ENCODE assay signal across 13 mouse cellular contexts in genomic region chr4:139703468-139703867, GRCm38 (mm10). TPM values are rescaled to one million over a fixed set of nuclear protein-coding genes. Genes with fewer than 3 reads are reported as not detected.
A peak's percentile ranks its signal among the peaks of the same experiment; 100 is the strongest.
DNase-seq lines count a peak whose midpoint lies in the region; ATAC-seq and TF ChIP-seq lines count a peak whose summit lies in the region.
"Had no signal": no experiment of that assay in that cellular context is flagged by ENCODE, and none has a peak within 500 bp of the region (broad histone marks: within the 10 kb centered on the region; RNA-seq: fewer than 3 reads in every experiment).

No protein-coding gene starts in this region.

- no peak for TF ChIP-seq POLR2A in spleen, adult 2 months (IDR thresholded peaks at IDR 0.05; ENCODE audit: low read depth, low read length)

- TF ChIP-seq CTCF in intestine, postnatal 0 days (IDR thresholded peaks at IDR 0.05; ENCODE audit: low read depth) = peak; percentile 49
- TF ChIP-seq CTCF in spleen, adult 2 months (IDR thresholded peaks at IDR 0.05; ENCODE audit: extremely low read depth, insufficient read depth, insufficient read length, insufficient replicate concordance) = peak; percentile 3; the same call in 1 of the 2 replicates

- no peak overlapping the region for H3K4me2 ChIP-seq in intestine, postnatal 0 days (replicated peaks; ENCODE audit: low read depth)
- H3K4me2 ChIP-seq in intestine, embryonic 16.5 days (ENCODE audit: low read depth, low read length) = no peak overlapping the region
- no peak overlapping the region for H3K4me2 ChIP-seq in forebrain, embryonic 15.5 days (replicated peaks)
- H3K4me2 ChIP-seq: heart, embryonic 11.5 days; hindbrain, embryonic 15.5 days had no signal

- no peaks in the 10 kb centered on the region for H3K4me1 ChIP-seq in intestine, postnatal 0 days (replicated peaks; ENCODE audit: control insufficient read depth, insufficient read depth, low read length)
- no peaks in the 10 kb centered on the region for H3K4me1 ChIP-seq in intestine, embryonic 16.5 days (ENCODE audit: control insufficient read depth, insufficient read depth, low read length)
- no peaks in the 10 kb centered on the region for H3K4me1 ChIP-seq in spleen, adult 2 months (ENCODE audit: control insufficient read depth, insufficient read depth, insufficient read length)
- H3K4me1 ChIP-seq in forebrain, embryonic 15.5 days = no peaks in the 10 kb centered on the region
- H3K4me1 ChIP-seq: hindbrain, embryonic 15.5 days had no signal

- DNase-seq in spleen, adult 2 months (ENCODE audit: low read depth in 1 of 2, low spot score in 2 of 2) = no peak
- no peak for DNase-seq in spleen, postnatal 14 days (ENCODE audit: low spot score in 2 of 2)
- DNase-seq in NIH3T3 (ENCODE audit: low read depth) = peak; percentile 5
- peak; percentile 3 for DNase-seq in thymus, postnatal 25 days
- DNase-seq in adrenal gland, postnatal 25 days = no peak
- DNase-seq: cerebellum, postnatal 36 days; kidney, postnatal 14 days had no signal

- H3K9ac ChIP-seq in intestine, postnatal 0 days (ENCODE audit: low read depth, low read length) = no peak overlapping the region
- H3K9ac ChIP-seq in intestine, embryonic 16.5 days (ENCODE audit: low read depth, low read length) = no peak overlapping the region
- no peak overlapping the region for H3K9ac ChIP-seq in forebrain, embryonic 15.5 days (replicated peaks)
- H3K9ac ChIP-seq: hindbrain, embryonic 15.5 days had no signal

- 79% methylated on average over 11 of the region's 11 CpGs for WGBS in intestine, postnatal 0 days
- WGBS in intestine, embryonic 16.5 days = 82% methylated on average over 11 of the region's 11 CpGs
- 79% methylated on average over 11 of the region's 11 CpGs for WGBS in spleen, adult 2 months
- 80% methylated on average over 11 of the region's 11 CpGs for whole genome bisulfite sequencing in forebrain, embryonic 15.5 days

- no peaks in the 10 kb centered on the region for H3K27me3 ChIP-seq in intestine, postnatal 0 days (replicated peaks; ENCODE audit: control insufficient read depth, insufficient read depth, low read length)
- H3K27me3 ChIP-seq in intestine, embryonic 16.5 days (replicated peaks; ENCODE audit: control insufficient read depth, insufficient read depth, low read length) = no peaks in the 10 kb centered on the region
- H3K27me3 ChIP-seq in spleen, adult 2 months (ENCODE audit: control insufficient read depth, insufficient read depth, low read length) = no peaks in the 10 kb centered on the region
- no peaks in the 10 kb centered on the region for H3K27me3 ChIP-seq in forebrain, embryonic 15.5 days
- H3K27me3 ChIP-seq: hindbrain, embryonic 15.5 days had no signal

- ATAC-seq in intestine, postnatal 0 days = no peak
- no peak for ATAC-seq in intestine, embryonic 16.5 days
- no peak for ATAC-seq in forebrain, embryonic 15.5 days (replicated peaks)

- H3K27ac ChIP-seq in intestine, postnatal 0 days (ENCODE audit: low read depth, low read length) = no peak overlapping the region
- no peak overlapping the region for H3K27ac ChIP-seq in intestine, embryonic 16.5 days (ENCODE audit: low read length)
- no peak overlapping the region for H3K27ac ChIP-seq in spleen, adult 2 months (ENCODE audit: insufficient read depth, low read length)
- H3K27ac ChIP-seq in forebrain, embryonic 15.5 days (replicated peaks) = no peak overlapping the region
- H3K27ac ChIP-seq: hindbrain, embryonic 15.5 days had no signal

- H3K9me3 ChIP-seq in intestine, postnatal 0 days (ENCODE audit: control insufficient read depth) = no peaks in the 10 kb centered on the region
- no peaks in the 10 kb centered on the region for H3K9me3 ChIP-seq in intestine, embryonic 16.5 days (ENCODE audit: control insufficient read depth, low read length)
- no peaks in the 10 kb centered on the region for H3K9me3 ChIP-seq in forebrain, embryonic 15.5 days
- H3K9me3 ChIP-seq: hindbrain, embryonic 15.5 days had no signal

- no peak overlapping the region for H3K4me3 ChIP-seq in intestine, postnatal 0 days (ENCODE audit: low read depth, low read length)
- H3K4me3 ChIP-seq in intestine, embryonic 16.5 days (ENCODE audit: low read length) = no peak overlapping the region
- H3K4me3 ChIP-seq in spleen, adult 2 months (ENCODE audit: extremely low read depth, insufficient read depth, insufficient read length) = no peak overlapping the region
- no peak overlapping the region for H3K4me3 ChIP-seq in forebrain, embryonic 15.5 days
- H3K4me3 ChIP-seq: hindbrain, embryonic 15.5 days had no signal

- H3K36me3 ChIP-seq in intestine, postnatal 0 days (ENCODE audit: control insufficient read depth, insufficient read depth) = no peaks in the 10 kb centered on the region
- H3K36me3 ChIP-seq in intestine, embryonic 16.5 days (ENCODE audit: control insufficient read depth, insufficient read depth, low read length) = no peaks in the 10 kb centered on the region
- H3K36me3 ChIP-seq in spleen, adult 2 months (ENCODE audit: control insufficient read depth, insufficient read depth, low read length) = no peaks in the 10 kb centered on the region
- no peaks in the 10 kb centered on the region for H3K36me3 ChIP-seq in forebrain, embryonic 15.5 days
- H3K36me3 ChIP-seq: hindbrain, embryonic 15.5 days had no signal

RNA-seq across cellular contexts. Expression of gene Tas1r2, which starts 50.1 kb away (rescaled TPM):
- polyA plus RNA-seq in intestine, postnatal 0 days (2015; fragmentation: Nextera tagmentation; extraction: Ambion mirVana) = not detected in 2 replicates
- not detected in 2 replicates for polyA plus RNA-seq in intestine, embryonic 16.5 days (2015; fragmentation: Nextera tagmentation; extraction: Ambion mirVana)
- polyA plus RNA-seq in spleen, adult 2 months (2012; rRNA removed) = not detected in 2 replicates
- not detected in 2 replicates for polyA plus RNA-seq in forebrain, embryonic 15.5 days (2015; fragmentation: Nextera tagmentation; extraction: Ambion mirVana)
- not detected in 2 replicates for total RNA-seq in adrenal gland, postnatal 25 days (2021)
- total RNA-seq: megakaryocyte progenitor cell, adult 5-6 weeks had no signal
- polyA plus RNA-seq: heart, embryonic 11.5 days; hindbrain, embryonic 15.5 days had no signal

Comparison
In these comparisons a context has a peak if more than half of its experiments do, and no peak if none do; other contexts are left out.
1. DNase-seq: peak in NIH3T3 (single experiment) and thymus, postnatal 25 days (single experiment); none in spleen, adult 2 months (0 of 2), spleen, postnatal 14 days (0 of 2) and adrenal gland, postnatal 25 days (single experiment).